Mouse (Mus musculus) erythroblast, embryonic 14.5 days (primary cell): ENCODE data around the gene 1110051M20Rik.

Experiments
- GATA1 ChIP-seq: IDR thresholded peaks from 2 replicates; pipeline ENCODE4 v1.6.1; 2012; ENCODE audit warnings: low read length, inconsistent platforms, mixed read lengths
- TAL1 ChIP-seq: IDR thresholded peaks from 3 replicates; pipeline ENCODE4 v1.6.1; 2012; ENCODE audit warnings: low read length, inconsistent platforms, mixed read lengths

DNA sequence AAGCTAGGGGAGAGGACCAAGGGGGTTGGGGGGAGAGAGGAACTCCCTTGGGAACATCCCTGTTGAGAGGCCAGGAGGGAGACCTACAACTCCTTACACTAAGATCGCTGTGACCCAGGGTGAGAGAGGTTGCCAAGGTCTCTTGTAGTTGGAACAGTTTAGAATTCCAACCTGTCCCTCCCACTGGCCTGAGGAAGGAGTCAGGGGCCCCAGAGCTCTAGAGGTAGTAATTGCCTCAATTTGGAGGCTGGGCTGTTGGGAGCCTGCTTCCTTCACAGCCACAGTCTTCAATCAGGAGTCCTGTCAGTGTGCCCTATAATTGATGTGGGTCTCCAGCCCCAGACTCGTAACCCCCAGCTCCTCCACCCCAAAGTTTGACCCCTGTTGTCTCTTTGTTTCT is 17.7 kb upstream of the 1110051M20Rik start:
- TF ChIP-seq GATA1 (no peak), TAL1 (no peak)
